ENCODE assay signal across 9 mouse cellular contexts in genomic region chr10:78100989-78101780, GRCm38 (mm10). TPM values are rescaled to one million over a fixed set of nuclear protein-coding genes. Genes with fewer than 3 reads are reported as not detected.
DNase-seq lines count a peak whose midpoint lies in the region; ATAC-seq lines count a peak whose summit lies in the region.
"Had no signal": no experiment of that assay in that cellular context is flagged by ENCODE, and none has a peak within 500 bp of the region (broad histone marks: within the 10 kb centered on the region; RNA-seq: fewer than 3 reads in every experiment).

No protein-coding gene starts in this region.

- H3K9me3 ChIP-seq in embryonic facial prominence, embryonic 12.5 days = no peaks in the 10 kb centered on the region
- no peaks in the 10 kb centered on the region for H3K9me3 ChIP-seq in intestine, embryonic 15.5 days
- H3K9me3 ChIP-seq in midbrain, embryonic 14.5 days (ENCODE audit: control insufficient read depth, low read length) = no peaks in the 10 kb centered on the region

- no peaks in the 10 kb centered on the region for H3K27me3 ChIP-seq in embryonic facial prominence, embryonic 12.5 days
- H3K27me3 ChIP-seq in intestine, embryonic 15.5 days (replicated peaks) = no peaks in the 10 kb centered on the region
- no peaks in the 10 kb centered on the region for H3K27me3 ChIP-seq in midbrain, embryonic 14.5 days (ENCODE audit: control insufficient read depth, insufficient read depth, low read length)

- no peak overlapping the region for H3K27ac ChIP-seq in embryonic facial prominence, embryonic 12.5 days
- H3K27ac ChIP-seq in intestine, embryonic 15.5 days = no peak overlapping the region
- no peak overlapping the region for H3K27ac ChIP-seq in midbrain, embryonic 14.5 days (replicated peaks; ENCODE audit: low read depth, low read length)

- H3K36me3 ChIP-seq in embryonic facial prominence, embryonic 12.5 days = no peaks in the 10 kb centered on the region
- no peaks in the 10 kb centered on the region for H3K36me3 ChIP-seq in intestine, embryonic 15.5 days
- no peaks in the 10 kb centered on the region for H3K36me3 ChIP-seq in midbrain, embryonic 14.5 days (ENCODE audit: control insufficient read depth, insufficient read depth, low read length)

- peak overlapping the region; percentile 50 for H3K4me2 ChIP-seq in embryonic facial prominence, embryonic 12.5 days (replicated peaks)
- peak overlapping the region; percentile 45 for H3K4me2 ChIP-seq in intestine, embryonic 15.5 days (replicated peaks)
- peak overlapping the region; percentile 45 for H3K4me2 ChIP-seq in midbrain, embryonic 14.5 days (ENCODE audit: low read length)

- WGBS in embryonic facial prominence, embryonic 12.5 days = 27% methylated on average over 16 of the region's 16 CpGs
- WGBS in intestine, embryonic 15.5 days = 12% methylated on average over 16 of the region's 16 CpGs
- WGBS in midbrain, embryonic 14.5 days = 37% methylated on average over 16 of the region's 16 CpGs

- H3K4me1 ChIP-seq in embryonic facial prominence, embryonic 12.5 days = 0 out of 2 replicates have a peak, but pooled peaks cover 5% of the 10 kb centered on the region
- peaks cover 4% of the 10 kb centered on the region; the same call in 1 of the 2 replicates for H3K4me1 ChIP-seq in intestine, embryonic 15.5 days (replicated peaks)
- no peaks in the 10 kb centered on the region for H3K4me1 ChIP-seq in midbrain, embryonic 14.5 days (ENCODE audit: control insufficient read depth, insufficient read depth, low read length)

- H3K9ac ChIP-seq in embryonic facial prominence, embryonic 12.5 days = no peak overlapping the region; the same call in 1 of the 2 replicates
- no peak overlapping the region for H3K9ac ChIP-seq in intestine, embryonic 15.5 days
- H3K9ac ChIP-seq in midbrain, embryonic 14.5 days (replicated peaks; ENCODE audit: low read length) = no peak overlapping the region; the same call in 1 of the 2 replicates

- DNase-seq in heart, adult 11 months = peak; percentile 92
- no peak for DNase-seq in heart, adult 9 months (ENCODE audit: low spot score in 2 of 2)
- peak; percentile 57 for DNase-seq in midbrain, embryonic 14.5 days
- DNase-seq in adrenal gland, adult 8-10 months = no peak

- ATAC-seq in embryonic facial prominence, embryonic 12.5 days (ENCODE audit: insufficient number of reproducible peaks, insufficient read depth, low FRiP score, low TSS enrichment) = 0 out of 2 replicates have a peak, but pooled peaks have one; percentile 60
- ATAC-seq in intestine, embryonic 15.5 days = peak; percentile 48
- no peak for ATAC-seq in midbrain, embryonic 14.5 days (ENCODE audit: low FRiP score, low TSS enrichment)
- no peak for ATAC-seq in cerebellum, adult (ENCODE audit: insufficient number of reproducible peaks, low FRiP score, low TSS enrichment)
- no peak for ATAC-seq in activated CD4-positive, CD25-positive, alpha-beta regulatory T cell, adult 4 months

- peak overlapping the region; percentile 32 for H3K4me3 ChIP-seq in embryonic facial prominence, embryonic 12.5 days
- H3K4me3 ChIP-seq in intestine, embryonic 15.5 days (replicated peaks) = peak overlapping the region; percentile 11; the same call in 1 of the 2 replicates
- H3K4me3 ChIP-seq in midbrain, embryonic 14.5 days (replicated peaks; ENCODE audit: low read depth, low read length) = 0 out of 2 replicates have a peak overlapping the region, but pooled peaks have one; percentile 19
- H3K4me3 ChIP-seq: megakaryocyte, embryonic 14.5 days had no signal

RNA-seq across cellular contexts. Expression of gene Icosl, which starts 32.1 kb away (rescaled TPM):
- 2.5 and 2.6 TPM in 2 replicates for polyA plus RNA-seq in embryonic facial prominence, embryonic 12.5 days (2016; fragmentation: Nextera tagmentation; extraction: Ambion mirVana)
- polyA plus RNA-seq in intestine, embryonic 15.5 days (2015; fragmentation: Nextera tagmentation; extraction: Ambion mirVana) = 4.7 and 4.8 TPM in 2 replicates
- 0.50 and 0.71 TPM in 2 replicates for polyA plus RNA-seq in midbrain, embryonic 14.5 days (2014; fragmentation: Nextera tagmentation; extraction: Ambion mirVana)
- 10 to 100 TPM; 17.7 to 20.6 (median 18.7) TPM for total RNA-seq in adrenal gland, adult 8-10 months (2022)
- 1 to 10 TPM; 5.5 to 9.3 TPM for polyA plus RNA-seq in activated CD4-positive, CD25-positive, alpha-beta regulatory T cell, adult 4 months (2017; shearing (Covaris generic))

RNA-seq across cellular contexts. Expression of gene Aire, which starts 57.8 kb away (rescaled TPM):
- polyA plus RNA-seq in embryonic facial prominence, embryonic 12.5 days (2016; fragmentation: Nextera tagmentation; extraction: Ambion mirVana) = 0.17 and 0.42 TPM in 2 replicates
- polyA plus RNA-seq in intestine, embryonic 15.5 days (2015; fragmentation: Nextera tagmentation; extraction: Ambion mirVana) = 0.15 and 0.28 TPM in 2 replicates
- 0.09 TPM in 1 of 2 replicates, not detected in the other for polyA plus RNA-seq in midbrain, embryonic 14.5 days (2014; fragmentation: Nextera tagmentation; extraction: Ambion mirVana)
- not detected for total RNA-seq in adrenal gland, adult 8-10 months (2022)
- polyA plus RNA-seq in activated CD4-positive, CD25-positive, alpha-beta regulatory T cell, adult 4 months (2017; shearing (Covaris generic)) = under 1 TPM in 1 of 2 experiments, not detected in 1; 0.44 TPM

RNA-seq across cellular contexts. Expression of gene Dnmt3l, which starts 59.4 kb away (rescaled TPM):
- 0.19 and 0.41 TPM in 2 replicates for polyA plus RNA-seq in embryonic facial prominence, embryonic 12.5 days (2016; fragmentation: Nextera tagmentation; extraction: Ambion mirVana)
- polyA plus RNA-seq in intestine, embryonic 15.5 days (2015; fragmentation: Nextera tagmentation; extraction: Ambion mirVana) = 0.11 and 0.31 TPM in 2 replicates
- not detected in 2 replicates for polyA plus RNA-seq in midbrain, embryonic 14.5 days (2014; fragmentation: Nextera tagmentation; extraction: Ambion mirVana)
- 10 to 100 TPM in 3 of 4 experiments, 1 to 10 TPM in 1; 4.3 to 41.2 (median 20.8) TPM for total RNA-seq in adrenal gland, adult 8-10 months (2022)
- polyA plus RNA-seq in activated CD4-positive, CD25-positive, alpha-beta regulatory T cell, adult 4 months (2017; shearing (Covaris generic)) = not detected

Comparison
In these comparisons a context has a peak if more than half of its experiments do, and no peak if none do; other contexts are left out.
1. DNase-seq: peak in heart, adult 11 months (single experiment) and midbrain, embryonic 14.5 days (single experiment); none in heart, adult 9 months (0 of 2) and adrenal gland, adult 8-10 months (single experiment).
2. ATAC-seq: peak in embryonic facial prominence, embryonic 12.5 days (single experiment) and intestine, embryonic 15.5 days (single experiment); none in midbrain, embryonic 14.5 days (single experiment), cerebellum, adult (single experiment) and activated CD4-positive, CD25-positive, alpha-beta regulatory T cell, adult 4 months (single experiment).
3. Peak in every context shown above with its lines, with median percentiles within 50 percentile points of each other: H3K4me2 ChIP-seq and H3K4me3 ChIP-seq.